Mouse (Mus musculus): ENCODE measurements around the gene Adra2b. TPM values are rescaled to one million over a fixed set of nuclear protein-coding genes. Genes with fewer than 3 reads are reported as not detected.

Adra2b gene
- polyA plus RNA-seq, 1 experiment from 2014 or later = 2.8 TPM

GRCm38 (mm10) chr2:127375759-127376341, 12.8 kb downstream of the Adra2b start:
- 0 out of 2 replicates have a peak overlapping the region, but pooled peaks have one; percentile 19 for H3K27ac ChIP-seq (replicated peaks)
- H3K36me3 ChIP-seq = no peaks in the 10 kb centered on the region
- H3K9me3 ChIP-seq (replicated peaks) = no peaks in the 10 kb centered on the region
- DNase-seq (ENCODE audit: low spot score) = no peak
- no peaks in the 10 kb centered on the region for H3K27me3 ChIP-seq (ENCODE audit: low read depth, poor library complexity, severe bottlenecking)
- H3K4me3 ChIP-seq = no peak overlapping the region
- H3K4me1 ChIP-seq = peaks cover 25% of the 10 kb centered on the region
- 55% methylated on average over 7 of the region's 7 CpGs for WGBS

GRCm38 (mm10) chr2:127376423-127377051, 13.5 kb downstream of the Adra2b start:
- H3K4me3 ChIP-seq = no peak overlapping the region
- DNase-seq (ENCODE audit: low spot score) = no peak
- no peaks in the 10 kb centered on the region for H3K27me3 ChIP-seq (ENCODE audit: low read depth, poor library complexity, severe bottlenecking)
- no peaks in the 10 kb centered on the region for H3K36me3 ChIP-seq
- 82% methylated on average over 6 of the region's 6 CpGs for WGBS
- no peaks in the 10 kb centered on the region for H3K9me3 ChIP-seq (replicated peaks)
- H3K27ac ChIP-seq (replicated peaks) = no peak overlapping the region
- H3K4me1 ChIP-seq = peaks cover 19% of the 10 kb centered on the region

- H3K4me1 ChIP-seq = peaks cover 17% of the 10 kb centered on the region
- WGBS = 70% methylated on average over 7 of the region's 7 CpGs
- H3K4me3 ChIP-seq = no peak overlapping the region
- H3K27me3 ChIP-seq (ENCODE audit: low read depth, poor library complexity, severe bottlenecking) = no peaks in the 10 kb centered on the region
- no peaks in the 10 kb centered on the region for H3K9me3 ChIP-seq (replicated peaks)
- peak overlapping the region; percentile 43; the same call in 1 of the 2 replicates for H3K27ac ChIP-seq (replicated peaks)
- no peaks in the 10 kb centered on the region for H3K36me3 ChIP-seq
- DNase-seq (ENCODE audit: low spot score) = no peak
Observed at GRCm38 (mm10) chr2:127377942-127378610, 15.1 kb downstream of the Adra2b start.

- no peaks in the 10 kb centered on the region for H3K36me3 ChIP-seq
- no peaks in the 10 kb centered on the region for H3K27me3 ChIP-seq (ENCODE audit: low read depth, poor library complexity, severe bottlenecking)
- H3K27ac ChIP-seq (replicated peaks) = peak overlapping the region; percentile 43; the same call in 1 of the 2 replicates
- peaks cover 17% of the 10 kb centered on the region for H3K4me1 ChIP-seq
- H3K9me3 ChIP-seq (replicated peaks) = no peaks in the 10 kb centered on the region
- no peak for DNase-seq (ENCODE audit: low spot score)
- no peak overlapping the region for H3K4me3 ChIP-seq
- 75% methylated on average over 7 of the region's 7 CpGs for WGBS
Observed at GRCm38 (mm10) chr2:127378611-127378990, 15.6 kb downstream of the Adra2b start.

- Histone ChIP-seq H3K27me3 (ENCODE audit: low read depth, poor library complexity, severe bottlenecking) (no peaks in the 10 kb centered on the region), H3K4me1 (peaks cover 17% of the 10 kb centered on the region), H3K9me3 (replicated peaks) (no peaks in the 10 kb centered on the region), H3K36me3 (no peaks in the 10 kb centered on the region), H3K4me3 (no peak overlapping the region), H3K27ac (replicated peaks) (no peak overlapping the region)
- DNase-seq (ENCODE audit: low spot score) = no peak
- 73% methylated on average over 3 of the region's 3 CpGs for WGBS
Observed at GRCm38 (mm10) chr2:127379250-127379649, 16.2 kb downstream of the Adra2b start.

GRCm38 (mm10) chr2:127383881-127384280, 20.9 kb downstream of the Adra2b start:
- H3K9me3 ChIP-seq (replicated peaks) = no peaks in the 10 kb centered on the region
- WGBS = 72% methylated on average over 7 of the region's 7 CpGs

GRCm38 (mm10) chr2:127387521-127387920, 24.5 kb downstream of the Adra2b start:
- Histone ChIP-seq H3K27me3 (ENCODE audit: low read depth, poor library complexity, severe bottlenecking) (no peaks in the 10 kb centered on the region), H3K27ac (replicated peaks) (no peak overlapping the region), H3K4me3 (no peak overlapping the region), H3K9me3 (replicated peaks) (no peaks in the 10 kb centered on the region), H3K36me3 (no peaks in the 10 kb centered on the region), H3K4me1 (no peaks in the 10 kb centered on the region)
- no peak for DNase-seq (ENCODE audit: low spot score)
- 75% methylated on average over 2 of the region's 2 CpGs for WGBS

More at GRCm38 (mm10) chr2:127383881-127384280, 20.9 kb downstream of the Adra2b start:
- Histone ChIP-seq H3K27me3 (ENCODE audit: low read depth, poor library complexity, severe bottlenecking) (no peaks in the 10 kb centered on the region), H3K36me3 (no peaks in the 10 kb centered on the region), H3K4me3 (no peak overlapping the region), H3K27ac (replicated peaks) (no peak overlapping the region), H3K4me1 (no peaks in the 10 kb centered on the region)
- no peak for DNase-seq (ENCODE audit: low spot score)

GRCm38 (mm10) chr2:127390352-127390751, 27.3 kb downstream of the Adra2b start:
- H3K27ac ChIP-seq (replicated peaks) = no peak overlapping the region

GRCm38 (mm10) chr2:127390846-127391245, 27.8 kb downstream of the Adra2b start:
- no peak for DNase-seq (ENCODE audit: low spot score)
- WGBS = 72% methylated on average over 4 of the region's 4 CpGs

More at GRCm38 (mm10) chr2:127390352-127390751, 27.3 kb downstream of the Adra2b start:
- H3K4me1 ChIP-seq = no peaks in the 10 kb centered on the region
- H3K36me3 ChIP-seq = no peaks in the 10 kb centered on the region
- no peak overlapping the region for H3K4me3 ChIP-seq
- WGBS = 89% methylated on average over 3 of the region's 3 CpGs
- no peaks in the 10 kb centered on the region for H3K27me3 ChIP-seq (ENCODE audit: low read depth, poor library complexity, severe bottlenecking)
- H3K9me3 ChIP-seq (replicated peaks) = no peaks in the 10 kb centered on the region
- DNase-seq (ENCODE audit: low spot score) = no peak

GRCm38 (mm10) chr2:127391323-127391722, 28.3 kb downstream of the Adra2b start:
- 70% methylated on average over 3 of the region's 3 CpGs for WGBS
- H3K27me3 ChIP-seq (ENCODE audit: low read depth, poor library complexity, severe bottlenecking) = no peaks in the 10 kb centered on the region
- no peak for DNase-seq (ENCODE audit: low spot score)
- H3K9me3 ChIP-seq (replicated peaks) = no peaks in the 10 kb centered on the region
- H3K4me1 ChIP-seq = no peaks in the 10 kb centered on the region
- H3K27ac ChIP-seq (replicated peaks) = no peak overlapping the region
- H3K4me3 ChIP-seq = no peak overlapping the region
- H3K36me3 ChIP-seq = no peaks in the 10 kb centered on the region

More at GRCm38 (mm10) chr2:127390846-127391245, 27.8 kb downstream of the Adra2b start:
- Histone ChIP-seq H3K36me3 (no peaks in the 10 kb centered on the region), H3K9me3 (replicated peaks) (no peaks in the 10 kb centered on the region), H3K4me1 (no peaks in the 10 kb centered on the region), H3K27me3 (ENCODE audit: low read depth, poor library complexity, severe bottlenecking) (no peaks in the 10 kb centered on the region), H3K27ac (replicated peaks) (no peak overlapping the region), H3K4me3 (no peak overlapping the region)

- no peak for DNase-seq (ENCODE audit: low spot score)
- Histone ChIP-seq H3K36me3 (no peaks in the 10 kb centered on the region), H3K4me1 (no peaks in the 10 kb centered on the region), H3K4me3 (no peak overlapping the region), H3K27me3 (ENCODE audit: low read depth, poor library complexity, severe bottlenecking) (no peaks in the 10 kb centered on the region), H3K9me3 (replicated peaks) (no peaks in the 10 kb centered on the region), H3K27ac (replicated peaks) (no peak overlapping the region)
- WGBS = 86% methylated on average over 5 of the region's 5 CpGs
Observed at GRCm38 (mm10) chr2:127394606-127395161, 31.7 kb downstream of the Adra2b start.

GRCm38 (mm10) chr2:127398738-127399137, 35.7 kb downstream of the Adra2b start:
- Histone ChIP-seq H3K9me3 (replicated peaks) (no peaks in the 10 kb centered on the region), H3K4me1 (peaks cover 6% of the 10 kb centered on the region; the same call in 1 of the 2 replicates), H3K36me3 (no peaks in the 10 kb centered on the region), H3K27ac (replicated peaks) (no peak overlapping the region), H3K27me3 (ENCODE audit: low read depth, poor library complexity, severe bottlenecking) (no peaks in the 10 kb centered on the region), H3K4me3 (no peak overlapping the region)
- DNase-seq (ENCODE audit: low spot score) = no peak
- WGBS = 86% methylated on average over 7 of the region's 7 CpGs

- DNase-seq (ENCODE audit: low spot score) = no peak
- Histone ChIP-seq H3K27me3 (ENCODE audit: low read depth, poor library complexity, severe bottlenecking) (no peaks in the 10 kb centered on the region), H3K27ac (replicated peaks) (no peak overlapping the region), H3K36me3 (no peaks in the 10 kb centered on the region), H3K4me3 (no peak overlapping the region), H3K9me3 (replicated peaks) (no peaks in the 10 kb centered on the region), H3K4me1 (no peaks in the 10 kb centered on the region)
- 90% methylated on average over 6 of the region's 6 CpGs for WGBS
Observed at GRCm38 (mm10) chr2:127411126-127411525, 48.1 kb downstream of the Adra2b start.
